Mouse (Mus musculus) testis, adult 2 months (tissue): ENCODE data around the gene Bax.

ENCODE experiments used
- CTCF ChIP-seq: fragments of 200-500 bp; IDR thresholded peaks from 2 replicates; pipeline ENCODE4 v1.5.1; 2012; ENCODE audit warnings: low read depth, mild to moderate bottlenecking, inconsistent platforms, low read length, moderate library complexity; ENCODE audit not compliant: control insufficient read depth, insufficient read depth, insufficient replicate concordance
- POLR2A ChIP-seq: fragments of 200-500 bp; IDR thresholded peaks from 2 replicates; pipeline ENCODE4 v1.6.1; 2012; ENCODE audit warnings: low read depth, mild to moderate bottlenecking, inconsistent platforms, low read length, moderate library complexity; ENCODE audit not compliant: control insufficient read depth

GRCm38 (mm10) chr7:45437046-45437445 is 29.7 kb downstream of the Bax start:
- TF ChIP-seq POLR2A, result no peak
- TF ChIP-seq CTCF, result no peak
